Mouse (Mus musculus) v-Abl transformed pro-B cells (cell line): ENCODE data around the gene Cfap57.
"Not testable (repeated sequence)": the region's sequence is repeated elsewhere in the genome, so short reads cannot be mapped to it uniquely, and the experiment has no call there.

Experiments
- in situ Hi-C, 2 experiments: fragments of 400-800 bp; cut with MboI; formaldehyde crosslinking; loops; one replicate each; pipeline ENCODE4 v1.15.1; 2025; ENCODE audit not compliant: unreplicated experiment in 2 of 2

Gene Cfap57

GRCm38 (mm10) chr4:118566161-118566676 is 54.4 kb downstream of the Cfap57 start:
- in situ Hi-C loops = loop anchor here in 1 of 2 experiments (25.0 kb wide), 1 partner anchor 854 kb away; the partner anchor contains the start of gene Gm12845

GRCm38 (mm10) chr4:118564926-118565279 is 55.7 kb downstream of the Cfap57 start:
- in situ Hi-C loops = loop anchor here in 1 of 2 experiments (25.0 kb wide), 1 partner anchor 853 kb away; the partner anchor contains the start of gene Gm12845

GRCm38 (mm10) chr4:118564062-118564925 is 56.3 kb downstream of the Cfap57 start:
- in situ Hi-C loops = loop anchor here in 1 of 2 experiments (25.0 kb wide), 1 partner anchor 852 kb away; the partner anchor contains the start of gene Gm12845

GRCm38 (mm10) chr4:118553039-118553649 is 67.4 kb downstream of the Cfap57 start:
- in situ Hi-C loops = loop anchor here in 1 of 2 experiments (25.0 kb wide), 1 partner anchor 841 kb away; the partner anchor contains the start of gene Gm12845

GRCm38 (mm10) chr4:118548130-118548480 is 72.5 kb downstream of the Cfap57 start:
- in situ Hi-C loops = not testable (repeated sequence)

GRCm38 (mm10) chr4:118547424-118548129 is 73.0 kb downstream of the Cfap57 start:
- in situ Hi-C loops = not testable (repeated sequence)

- in situ Hi-C loops = no loop called here
Observed at GRCm38 (mm10) chr4:118544441-118545127, 76.0 kb downstream of the Cfap57 start.

GRCm38 (mm10) chr4:118543592-118544260 is 76.9 kb downstream of the Cfap57 start, which contains the start of gene Tmem125:
Gene Tmem125, minus strand, starts transcription at chr4:118544044.
- in situ Hi-C loops = no loop called here

- in situ Hi-C loops = no loop called here
Observed at GRCm38 (mm10) chr4:118543158-118543530, 77.4 kb downstream of the Cfap57 start.

- in situ Hi-C loops = no loop called here
Observed at GRCm38 (mm10) chr4:118542510-118543157, 77.9 kb downstream of the Cfap57 start.

- in situ Hi-C loops = no loop called here
Observed at GRCm38 (mm10) chr4:118539904-118540303, 80.7 kb downstream of the Cfap57 start.

GRCm38 (mm10) chr4:118537801-118538200 is 82.8 kb downstream of the Cfap57 start:
- in situ Hi-C loops = no loop called here

GRCm38 (mm10) chr4:118535610-118536009 is 85.0 kb downstream of the Cfap57 start:
- in situ Hi-C loops = no loop called here

- in situ Hi-C loops = no loop called here
Observed at GRCm38 (mm10) chr4:118533605-118534004, 87.0 kb downstream of the Cfap57 start.

GRCm38 (mm10) chr4:118533156-118533555 is 87.4 kb downstream of the Cfap57 start:
- in situ Hi-C loops = no loop called here

- in situ Hi-C loops = no loop called here
Observed at GRCm38 (mm10) chr4:118532663-118533062, 87.9 kb downstream of the Cfap57 start.

- in situ Hi-C loops = no loop called here
Observed at GRCm38 (mm10) chr4:118527720-118528119, 92.9 kb downstream of the Cfap57 start.

GRCm38 (mm10) chr4:118527335-118527681 is 93.3 kb downstream of the Cfap57 start:
- in situ Hi-C loops = no loop called here
